Mouse (Mus musculus) G1E-ER4 (cell line): ENCODE data around the gene Vmn2r29. TPM values are rescaled to one million over a fixed set of nuclear protein-coding genes. Genes with fewer than 3 reads are reported as not detected.
"Not testable (repeated sequence)": the region's sequence is repeated elsewhere in the genome, so short reads cannot be mapped to it uniquely, and the experiment has no call there.

ENCODE experiments used
- GATA1 ChIP-seq: IDR thresholded peaks from one replicate; pipeline ENCODE4 v1.8.0; 2012; ENCODE audit warnings: low read length, inconsistent platforms
- polyA plus RNA-seq: library from polyadenylated mRNA; stranded (reverse); fragments of >175 nt; gene quantifications from 2 replicates; pipeline ENCODE4 v1.2.3, GENCODE M21; 2012

Vmn2r29 gene
- not detected in 2 replicates for polyA plus RNA-seq

DNA sequence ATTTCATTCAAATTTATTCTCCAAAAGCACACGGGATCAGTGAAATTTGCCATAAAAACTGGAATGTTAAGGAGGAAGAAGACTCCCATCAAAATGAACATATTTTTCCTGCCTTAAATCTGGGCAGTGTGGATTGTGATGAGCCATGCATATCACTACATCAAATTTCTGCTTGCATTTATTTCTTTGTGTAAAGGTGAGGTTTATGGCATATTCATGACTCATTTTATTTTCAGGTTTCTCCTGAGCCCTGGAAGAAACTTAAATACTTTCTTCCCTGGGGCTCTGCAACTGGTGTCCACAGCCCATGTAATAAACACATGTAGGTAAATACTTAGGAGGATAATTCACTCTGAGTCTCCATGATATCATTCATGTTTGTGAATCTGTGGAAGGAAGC, at the start of gene Vmn2r29:
Gene Vmn2r29, minus strand, starts transcription at position 101 of the 400 bp plus-strand sequence.
- TF ChIP-seq GATA1 = not testable (repeated sequence)

DNA sequence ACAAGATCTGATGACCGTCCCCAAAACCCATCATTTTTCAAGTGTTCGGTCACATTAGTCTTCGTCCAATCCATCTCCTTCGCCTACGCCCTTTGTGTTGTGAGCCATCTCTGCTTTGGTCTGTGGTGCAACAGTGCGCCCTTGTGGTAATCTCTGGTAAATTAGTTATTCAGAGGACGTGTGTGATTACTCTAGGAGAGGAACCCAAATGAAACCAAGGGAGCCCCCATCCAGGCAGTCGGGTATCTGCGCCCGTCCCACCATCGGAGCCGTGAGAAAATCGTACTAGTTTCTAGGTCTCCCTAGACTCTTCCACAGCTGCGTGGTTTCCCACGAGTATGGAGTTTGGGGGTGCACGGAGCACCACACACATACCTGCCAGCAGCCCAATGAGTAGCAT, 48.5 kb upstream of the Vmn2r29 start:
- no peak for TF ChIP-seq GATA1

DNA sequence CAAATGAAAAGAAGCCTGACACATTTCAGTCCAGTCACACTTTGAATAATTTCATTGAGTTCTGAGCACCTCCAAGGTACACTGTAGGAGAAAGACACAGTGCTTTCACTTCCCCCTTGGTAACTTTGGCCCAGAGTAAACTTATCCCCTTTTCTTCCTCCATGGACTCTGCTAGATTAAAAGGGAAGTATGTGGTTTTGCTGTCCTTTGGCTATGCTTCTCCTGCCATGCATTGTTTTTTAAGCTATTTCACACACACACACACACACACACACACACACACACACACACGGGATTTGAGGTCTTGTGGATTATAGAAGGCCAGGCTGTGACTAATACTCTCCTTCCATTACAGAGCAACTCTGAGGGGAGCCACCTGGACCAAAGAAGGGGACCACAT, 34.3 kb upstream of the Vmn2r29 start:
- no peak for TF ChIP-seq GATA1

- not testable (repeated sequence) for TF ChIP-seq GATA1
Measured at GRCm38 (mm10) chr7:7277966-7278567, 30.9 kb upstream of the Vmn2r29 start, which contains the start of gene Gm45844. TSS of gene Gm45844 (minus strand) at chr7:7278289.

DNA sequence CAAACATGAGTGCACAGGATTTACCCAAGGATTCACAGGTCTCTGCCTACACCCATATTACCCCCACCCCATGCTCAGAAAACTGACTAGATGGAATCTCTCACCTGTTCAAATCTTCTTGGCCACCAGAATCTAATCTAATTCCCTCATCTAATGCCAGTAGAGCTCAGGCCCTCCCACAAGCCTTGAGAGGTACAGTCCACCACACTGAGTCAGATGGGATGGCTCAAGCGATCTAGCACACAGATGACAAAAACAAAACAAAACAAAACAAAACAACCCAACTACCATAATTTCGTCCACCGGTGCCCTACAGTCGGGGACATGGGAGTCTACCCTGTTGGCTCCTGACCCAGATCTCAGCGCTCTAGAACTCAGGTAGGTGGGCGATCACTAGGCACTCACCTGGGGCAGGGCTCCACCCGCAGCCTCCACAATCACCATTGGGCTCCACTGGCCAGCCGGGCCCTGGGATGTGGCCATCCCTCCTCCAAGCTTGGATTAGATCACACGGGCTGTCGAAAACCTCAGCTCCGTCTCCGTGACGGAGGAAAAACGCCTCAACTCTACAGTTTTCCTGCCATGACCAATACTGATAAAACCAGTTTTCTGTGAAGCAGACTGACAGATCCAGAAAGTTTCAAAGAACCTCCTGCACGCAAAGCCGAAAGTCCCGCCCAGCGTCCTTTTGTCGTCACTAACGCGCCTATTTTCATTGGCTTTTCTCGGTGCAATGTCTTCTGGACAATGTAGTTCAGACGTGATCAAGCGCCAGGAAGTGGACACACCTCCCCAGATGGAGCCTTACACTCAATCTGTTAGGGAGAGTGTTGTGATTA, 37.6 kb downstream of the Vmn2r29 start, which contains the start of gene Zfp772:
Gene Zfp772, minus strand, starts transcription at position 686 of the 839 bp plus-strand sequence.
- not testable (repeated sequence) for TF ChIP-seq GATA1

GRCm38 (mm10) chr7:7188191-7188942, 58.8 kb downstream of the Vmn2r29 start:
- no peak for TF ChIP-seq GATA1

GRCm38 (mm10) chr7:7187417-7188190, 59.5 kb downstream of the Vmn2r29 start:
- no peak for TF ChIP-seq GATA1

DNA sequence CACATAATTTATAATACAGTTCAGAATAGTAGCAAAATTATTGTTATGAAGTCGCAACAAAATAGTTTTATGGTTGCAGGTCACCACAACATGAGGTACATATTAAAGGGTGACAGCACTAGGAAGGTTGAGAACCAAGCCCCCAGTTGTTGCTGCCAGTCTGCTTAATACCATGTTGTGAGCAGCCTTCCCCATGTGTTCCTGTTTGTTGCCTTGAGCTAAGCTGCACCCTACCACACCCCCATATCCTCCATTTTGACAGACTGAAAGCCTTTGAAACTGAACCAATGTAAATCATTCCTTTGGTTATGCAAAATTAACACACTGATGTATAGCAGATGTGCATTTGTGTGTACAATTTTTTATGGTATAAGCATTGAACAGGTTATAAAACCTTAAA, 61.2 kb downstream of the Vmn2r29 start:
- no peak for TF ChIP-seq GATA1

Other genes with a start within 250 kb of the Vmn2r29 start
- 2.1 and 3.6 TPM in 2 replicates for gene Zfp954, start 125.8 kb downstream of the Vmn2r29 start, polyA plus RNA-seq
- 0.08 and 0.25 TPM in 2 replicates for gene Zfp773, start 110.6 kb downstream of the Vmn2r29 start, polyA plus RNA-seq
- 0.21 and 0.25 TPM in 2 replicates for gene Zfp418, start 76.0 kb downstream of the Vmn2r29 start, polyA plus RNA-seq
- 0.13 and 0.25 TPM in 2 replicates for gene Zfp772, start 37.3 kb downstream of the Vmn2r29 start, polyA plus RNA-seq
- 0.17 and 0.21 TPM in 2 replicates for gene Gm45844, start 31.0 kb upstream of the Vmn2r29 start, polyA plus RNA-seq
- 5.0 and 6.1 TPM in 2 replicates for gene Clcn4, start 53.5 kb upstream of the Vmn2r29 start, polyA plus RNA-seq
- not detected in 2 replicates for gene Vmn2r30, start 90.3 kb upstream of the Vmn2r29 start, polyA plus RNA-seq
- gene Gm45783, start 127.2 kb upstream of the Vmn2r29 start, polyA plus RNA-seq = 0.33 and 0.61 TPM in 2 replicates
- gene Vmn2r31, start 152.4 kb upstream of the Vmn2r29 start, polyA plus RNA-seq = not detected in 2 replicates
- not detected in 2 replicates for gene Vmn2r32, start 232.7 kb upstream of the Vmn2r29 start, polyA plus RNA-seq